Mouse (Mus musculus): ENCODE results near the gene Pik3cb. TPM values are rescaled to one million over a fixed set of nuclear protein-coding genes. Genes with fewer than 3 reads are reported as not detected.

Gene Pik3cb
- polyA plus RNA-seq, 1 experiment from 2014 or later: 4.3 TPM

DNA sequence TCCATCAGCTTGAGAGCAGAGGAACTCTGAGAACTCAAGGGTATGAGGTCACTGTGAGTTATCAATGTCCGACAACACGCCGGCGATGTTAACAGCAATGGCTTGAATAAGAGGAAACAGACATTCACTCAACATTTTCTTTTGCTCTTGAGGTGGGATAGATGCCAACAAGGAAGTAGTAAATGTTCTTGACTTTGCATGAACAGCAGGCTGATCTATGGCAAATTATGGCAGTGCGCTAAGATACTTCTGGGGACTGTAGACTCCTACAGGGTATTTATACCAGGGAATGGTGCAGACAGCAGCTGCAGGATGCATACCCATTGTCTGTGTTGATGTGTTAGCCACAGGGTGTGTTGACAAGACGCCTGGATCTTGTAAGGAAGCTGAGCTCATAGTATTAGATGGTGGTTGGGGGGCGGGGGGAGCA lies 17.8 kb upstream of the Pik3cb start:
- H3K9ac ChIP-seq: no peak overlapping the region
- WGBS: 77% methylated on average over 7 of the region's 7 CpGs
- no peaks in the 10 kb centered on the region for H3K36me3 ChIP-seq (replicated peaks; ENCODE audit: control insufficient read depth, insufficient read depth)
- H3K9me3 ChIP-seq (ENCODE audit: control insufficient read depth, low read length): no peaks in the 10 kb centered on the region
- H3K4me2 ChIP-seq (replicated peaks): no peak overlapping the region
- ATAC-seq (ENCODE audit: low FRiP score): no peak
- peaks cover 3% of the 10 kb centered on the region; the same call in 1 of the 2 replicates for H3K4me1 ChIP-seq (replicated peaks; ENCODE audit: control insufficient read depth, insufficient read depth, low read length)
- no peaks in the 10 kb centered on the region for H3K27me3 ChIP-seq (ENCODE audit: control insufficient read depth, insufficient read depth, low read length)
- DNase-seq (ENCODE audit: low spot score): no peak
- H3K27ac ChIP-seq: no peak overlapping the region
- H3K4me3 ChIP-seq (replicated peaks; ENCODE audit: low read length): no peak overlapping the region

DNA sequence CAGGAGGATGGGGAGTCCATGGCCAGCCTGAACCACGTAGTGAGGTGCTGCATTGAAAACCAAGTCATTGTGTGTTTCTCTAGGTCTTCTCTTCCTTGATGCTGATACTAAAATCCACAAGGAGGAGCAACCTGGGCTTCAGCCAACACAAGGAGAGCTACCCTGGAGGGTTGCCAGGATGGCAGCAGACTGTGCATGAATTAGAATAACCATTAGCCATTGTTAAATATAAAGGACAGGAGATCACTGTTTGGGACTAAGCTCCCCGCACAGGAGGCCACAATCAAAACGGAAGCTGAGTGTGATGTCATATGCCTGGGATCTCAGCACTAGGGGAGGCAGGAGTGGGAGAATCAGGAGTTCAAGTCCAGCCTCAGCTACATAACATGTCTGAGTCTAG lies 13.2 kb upstream of the Pik3cb start:
- WGBS: 14% methylated on average over 3 of the region's 3 CpGs
- no peaks in the 10 kb centered on the region for H3K9me3 ChIP-seq (ENCODE audit: control insufficient read depth, low read length)
- H3K4me1 ChIP-seq (replicated peaks; ENCODE audit: control insufficient read depth, insufficient read depth, low read length): peaks cover 3% of the 10 kb centered on the region; the same call in 1 of the 2 replicates
- no peaks in the 10 kb centered on the region for H3K27me3 ChIP-seq (ENCODE audit: control insufficient read depth, insufficient read depth, low read length)
- no peak overlapping the region for H3K4me3 ChIP-seq (replicated peaks; ENCODE audit: low read length)
- ATAC-seq (ENCODE audit: low FRiP score) (peak; percentile 31; the same call in 1 of the 2 replicates), DNase-seq (ENCODE audit: low spot score) (peak; percentile 64)
- no peak overlapping the region for H3K4me2 ChIP-seq (replicated peaks)
- H3K9ac ChIP-seq: no peak overlapping the region
- no peaks in the 10 kb centered on the region for H3K36me3 ChIP-seq (replicated peaks; ENCODE audit: control insufficient read depth, insufficient read depth)
- no peak overlapping the region for H3K27ac ChIP-seq

DNA sequence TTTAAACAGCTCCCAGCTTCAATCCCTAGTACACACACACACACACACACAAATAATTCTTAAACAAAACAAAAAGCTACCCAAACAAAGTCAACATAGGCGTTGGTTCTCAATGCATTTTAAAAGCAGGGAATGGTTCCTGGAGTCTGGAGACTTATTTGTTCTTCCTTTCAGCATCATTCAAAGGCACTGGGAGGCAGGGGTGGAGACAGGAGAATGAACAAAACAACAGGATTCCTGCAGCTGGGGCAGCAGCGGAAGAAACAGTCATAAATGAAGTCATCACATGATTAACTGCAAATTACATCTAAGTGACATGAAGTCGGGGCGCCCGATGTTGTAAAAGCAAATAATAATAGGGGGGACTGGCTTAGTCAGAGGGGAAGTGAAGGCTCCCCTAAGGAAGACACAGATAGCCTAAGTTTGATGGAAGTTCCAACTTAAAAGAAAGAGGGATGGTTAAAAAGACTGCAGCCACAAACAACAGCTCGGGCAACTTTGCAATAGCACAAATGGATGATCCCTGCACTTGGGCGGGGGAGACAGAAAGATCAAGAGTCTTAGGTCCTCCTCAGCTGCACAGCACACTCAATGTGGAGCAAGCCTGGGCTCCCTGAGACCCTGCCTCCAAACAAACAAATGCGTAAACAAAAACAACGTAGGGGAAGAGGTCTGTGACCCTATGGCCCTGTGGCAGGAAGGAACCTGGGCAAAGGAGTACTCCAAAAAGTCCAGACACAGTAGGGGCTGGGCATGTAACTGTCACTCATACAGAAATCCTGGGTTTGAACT lies 12.5 kb upstream of the Pik3cb start:
- 23% methylated on average over 9 of the region's 9 CpGs for WGBS
- Histone ChIP-seq H3K27me3 (ENCODE audit: control insufficient read depth, insufficient read depth, low read length) (no peaks in the 10 kb centered on the region), H3K9ac (no peak overlapping the region), H3K4me1 (replicated peaks; ENCODE audit: control insufficient read depth, insufficient read depth, low read length) (peaks cover 3% of the 10 kb centered on the region; the same call in 1 of the 2 replicates), H3K4me3 (replicated peaks; ENCODE audit: low read length) (no peak overlapping the region), H3K27ac (no peak overlapping the region), H3K9me3 (ENCODE audit: control insufficient read depth, low read length) (no peaks in the 10 kb centered on the region), H3K4me2 (replicated peaks) (no peak overlapping the region), H3K36me3 (replicated peaks; ENCODE audit: control insufficient read depth, insufficient read depth) (no peaks in the 10 kb centered on the region)
- no peak for DNase-seq (ENCODE audit: low spot score)
- no peak for ATAC-seq (ENCODE audit: low FRiP score)

DNA sequence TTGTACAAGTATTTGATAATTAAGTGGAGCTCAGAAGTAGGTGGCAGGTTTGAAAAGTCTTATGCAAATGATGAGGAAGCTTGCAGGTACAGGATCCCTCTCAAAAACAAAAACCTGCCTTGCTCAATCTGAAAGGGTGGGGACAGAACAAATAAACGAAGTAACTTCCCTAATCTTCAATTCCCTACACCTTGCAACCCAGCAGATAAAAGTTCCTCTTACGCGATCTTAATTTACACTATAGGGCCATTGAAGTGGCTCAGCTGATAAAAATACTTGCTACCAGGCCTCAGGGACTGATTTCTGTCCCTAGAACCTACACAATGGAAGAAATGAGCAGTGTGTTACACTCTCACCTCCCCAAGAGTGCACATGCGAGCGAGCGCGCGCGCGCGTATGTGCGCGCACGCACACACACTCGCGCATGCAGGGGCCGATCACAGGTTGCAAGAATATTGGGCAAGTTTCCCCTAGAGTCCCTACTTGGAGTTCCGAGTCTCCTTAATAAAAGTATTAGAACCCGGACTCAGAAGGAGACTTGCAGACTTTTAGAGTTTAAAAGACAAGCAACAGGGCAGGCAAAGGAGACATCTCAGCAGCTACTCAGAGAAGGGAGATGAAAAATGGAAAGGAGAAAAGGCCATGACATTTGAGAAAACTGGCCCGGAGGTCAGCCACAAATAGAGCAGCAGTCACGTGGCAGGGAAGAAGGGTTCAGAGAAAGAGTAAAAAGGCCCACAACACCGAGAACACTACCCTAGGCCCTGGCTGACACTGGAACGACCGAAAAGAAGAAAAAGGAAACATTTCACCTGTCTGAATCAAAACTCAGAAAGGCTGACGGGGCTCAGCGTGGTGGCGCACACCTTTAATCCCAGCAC lies 6.7 kb upstream of the Pik3cb start:
- Histone ChIP-seq H3K9me3 (ENCODE audit: control insufficient read depth, low read length) (no peaks in the 10 kb centered on the region), H3K9ac (no peak overlapping the region), H3K4me3 (replicated peaks; ENCODE audit: low read length) (no peak overlapping the region), H3K27ac (no peak overlapping the region), H3K36me3 (replicated peaks; ENCODE audit: control insufficient read depth, insufficient read depth) (no peaks in the 10 kb centered on the region), H3K27me3 (ENCODE audit: control insufficient read depth, insufficient read depth, low read length) (no peaks in the 10 kb centered on the region), H3K4me2 (replicated peaks) (no peak overlapping the region), H3K4me1 (replicated peaks; ENCODE audit: control insufficient read depth, insufficient read depth, low read length) (no peaks in the 10 kb centered on the region)
- DNase-seq (ENCODE audit: low spot score) (no peak), ATAC-seq (ENCODE audit: low FRiP score) (no peak)
- WGBS: 84% methylated on average over 27 of the region's 27 CpGs

DNA sequence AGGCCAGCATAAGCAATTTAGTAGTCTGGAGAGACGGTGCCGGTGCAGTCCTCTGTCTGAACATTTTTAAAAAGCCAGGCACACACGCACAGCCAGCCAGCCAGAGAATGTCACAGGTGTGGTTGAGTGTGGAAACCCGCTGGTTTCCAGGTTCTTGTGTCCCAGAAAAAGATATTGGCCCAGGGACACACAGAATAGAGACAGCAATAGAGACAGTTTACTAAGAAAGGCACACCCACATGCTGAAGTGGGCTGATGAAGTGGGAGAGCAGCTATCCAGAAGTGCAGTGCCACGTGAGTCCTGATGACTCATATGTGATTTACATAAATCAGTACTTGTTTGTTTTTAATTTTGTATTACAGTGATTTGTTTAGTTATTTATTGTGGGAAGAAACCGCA lies 5.3 kb upstream of the Pik3cb start:
- no peak overlapping the region for H3K4me3 ChIP-seq (replicated peaks; ENCODE audit: low read length)
- no peak overlapping the region for H3K4me2 ChIP-seq (replicated peaks)
- H3K9me3 ChIP-seq (ENCODE audit: control insufficient read depth, low read length): no peaks in the 10 kb centered on the region
- ATAC-seq (ENCODE audit: low FRiP score): no peak
- no peak overlapping the region for H3K9ac ChIP-seq
- no peaks in the 10 kb centered on the region for H3K36me3 ChIP-seq (replicated peaks; ENCODE audit: control insufficient read depth, insufficient read depth)
- DNase-seq (ENCODE audit: low spot score): no peak
- 60% methylated on average over 6 of the region's 6 CpGs for WGBS
- H3K27ac ChIP-seq: no peak overlapping the region
- no peaks in the 10 kb centered on the region for H3K27me3 ChIP-seq (ENCODE audit: control insufficient read depth, insufficient read depth, low read length)
- H3K4me1 ChIP-seq (replicated peaks; ENCODE audit: control insufficient read depth, insufficient read depth, low read length): 0 out of 2 replicates have a peak, but pooled peaks cover 4% of the 10 kb centered on the region

DNA sequence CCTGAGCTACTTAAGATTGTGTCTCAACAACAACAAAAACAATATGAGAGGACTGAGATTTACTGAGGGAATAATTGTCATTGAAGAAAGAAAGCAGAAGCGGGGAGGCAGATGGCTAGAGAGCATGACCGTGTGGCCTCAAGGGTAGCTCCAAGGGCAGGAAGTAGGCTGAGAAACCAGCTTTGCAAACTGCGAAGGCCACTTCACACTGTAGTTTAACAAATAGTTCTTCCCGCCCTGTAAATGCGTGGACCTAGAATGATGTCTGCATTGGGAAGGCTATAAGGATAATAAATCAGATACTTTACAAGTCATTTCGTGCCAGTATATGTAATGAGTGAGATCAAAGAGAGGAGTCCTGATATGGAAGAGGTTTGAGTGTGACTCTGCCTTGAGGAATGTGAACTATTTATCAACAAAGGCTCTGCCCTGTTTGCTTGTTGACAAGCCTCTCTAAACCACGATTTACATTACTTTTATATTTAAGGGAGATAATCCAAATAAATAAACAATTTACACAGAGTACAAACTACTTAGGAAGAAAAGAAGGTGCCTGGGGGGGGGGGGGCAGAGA lies 4.1 kb upstream of the Pik3cb start:
- H3K4me3 ChIP-seq (replicated peaks; ENCODE audit: low read length): no peak overlapping the region
- H3K36me3 ChIP-seq (replicated peaks; ENCODE audit: control insufficient read depth, insufficient read depth): no peaks in the 10 kb centered on the region
- ATAC-seq (ENCODE audit: low FRiP score) (no peak), DNase-seq (ENCODE audit: low spot score) (no peak)
- H3K9ac ChIP-seq: no peak overlapping the region
- no peak overlapping the region for H3K27ac ChIP-seq
- H3K9me3 ChIP-seq (ENCODE audit: control insufficient read depth, low read length): no peaks in the 10 kb centered on the region
- H3K4me2 ChIP-seq (replicated peaks): no peak overlapping the region
- 0 out of 2 replicates have a peak, but pooled peaks cover 6% of the 10 kb centered on the region for H3K4me1 ChIP-seq (replicated peaks; ENCODE audit: control insufficient read depth, insufficient read depth, low read length)
- WGBS: 75% methylated on average over 7 of the region's 7 CpGs
- no peaks in the 10 kb centered on the region for H3K27me3 ChIP-seq (ENCODE audit: control insufficient read depth, insufficient read depth, low read length)

DNA sequence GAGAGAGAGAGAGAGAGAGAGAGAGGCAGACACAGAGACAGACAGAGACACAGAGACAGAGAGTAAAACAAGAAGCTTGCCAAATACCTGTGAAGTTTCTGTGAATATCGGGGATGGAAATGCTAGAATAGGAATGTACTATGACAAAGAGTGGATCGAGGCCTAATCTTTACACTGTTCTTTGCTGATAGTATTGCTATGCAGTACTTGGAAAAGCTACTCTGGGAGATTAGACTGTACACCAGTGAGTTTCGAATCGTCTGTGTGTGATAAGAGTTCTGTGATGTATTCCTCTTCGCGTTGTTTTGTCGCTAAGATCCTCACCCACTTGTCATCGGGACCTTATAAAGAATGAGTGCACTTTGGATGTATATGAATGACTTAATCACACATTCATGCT lies 1.2 kb upstream of the Pik3cb start:
- H3K27ac ChIP-seq: no peak overlapping the region
- no peaks in the 10 kb centered on the region for H3K36me3 ChIP-seq (replicated peaks; ENCODE audit: control insufficient read depth, insufficient read depth)
- DNase-seq (ENCODE audit: low spot score) (no peak), ATAC-seq (ENCODE audit: low FRiP score) (no peak)
- no peaks in the 10 kb centered on the region for H3K27me3 ChIP-seq (ENCODE audit: control insufficient read depth, insufficient read depth, low read length)
- no peaks in the 10 kb centered on the region for H3K9me3 ChIP-seq (ENCODE audit: control insufficient read depth, low read length)
- peaks cover 15% of the 10 kb centered on the region for H3K4me1 ChIP-seq (replicated peaks; ENCODE audit: control insufficient read depth, insufficient read depth, low read length)
- no peak overlapping the region for H3K4me3 ChIP-seq (replicated peaks; ENCODE audit: low read length)
- H3K4me2 ChIP-seq (replicated peaks): no peak overlapping the region
- no peak overlapping the region for H3K9ac ChIP-seq
- 82% methylated on average over 8 of the region's 8 CpGs for WGBS

DNA sequence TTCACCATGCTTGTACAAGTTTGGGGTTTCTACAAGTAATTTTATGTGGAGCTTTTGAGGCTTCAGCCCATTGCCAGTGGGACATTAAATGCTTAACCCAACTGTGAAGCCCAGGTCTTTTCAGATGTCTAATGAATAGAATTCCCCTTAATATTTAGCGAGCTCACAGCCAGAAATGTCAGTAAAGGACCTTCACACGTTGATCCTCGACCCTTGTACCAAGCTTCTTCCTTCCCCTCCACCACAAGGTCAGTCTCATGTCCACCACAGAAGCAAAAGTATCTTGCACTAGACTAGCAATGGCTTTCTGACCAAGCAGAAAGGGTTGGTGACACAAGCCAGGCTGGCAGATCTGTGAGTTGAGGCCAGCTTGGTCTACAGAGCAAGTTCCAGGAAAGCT lies 750 bp upstream of the Pik3cb start:
- WGBS: 36% methylated on average over 3 of the region's 3 CpGs
- Histone ChIP-seq H3K4me2 (replicated peaks) (peak overlapping the region; percentile 55), H3K4me1 (replicated peaks; ENCODE audit: control insufficient read depth, insufficient read depth, low read length) (peaks cover 15% of the 10 kb centered on the region), H3K4me3 (replicated peaks; ENCODE audit: low read length) (no peak overlapping the region), H3K9ac (0 out of 2 replicates have a peak overlapping the region, but pooled peaks have one; percentile 90), H3K9me3 (ENCODE audit: control insufficient read depth, low read length) (no peaks in the 10 kb centered on the region), H3K36me3 (replicated peaks; ENCODE audit: control insufficient read depth, insufficient read depth) (no peaks in the 10 kb centered on the region), H3K27me3 (ENCODE audit: control insufficient read depth, insufficient read depth, low read length) (no peaks in the 10 kb centered on the region), H3K27ac (no peak overlapping the region)
- DNase-seq (ENCODE audit: low spot score) (no peak), ATAC-seq (ENCODE audit: low FRiP score) (no peak)

Data from hindbrain, embryonic 14.5 days (tissue).